Mouse (Mus musculus) lung, postnatal 0 days (tissue): Measurements from ENCODE around the gene Sdr39u1. TPM values are rescaled to one million over a fixed set of nuclear protein-coding genes. Genes with fewer than 3 reads are reported as not detected.

Experiments
- ATAC-seq: fragments of 200-750 bp; cut with Nextera tagmentation; 2 replicates; pipeline ENCODE4 v1.8.0; 2017; ENCODE audit warnings: moderate library complexity
- DNase-seq: peaks from one replicate; pipeline ENCODE4 v3.0.0-alpha.2; 2016; ENCODE audit warnings: low spot score
- H3K27ac ChIP-seq: fragments of 300-500 bp; sonication (generic); 2 replicates; pipeline ENCODE4 v1.5.1; 2014; ENCODE audit warnings: antibody characterized with exemption, mild to moderate bottlenecking, low read length, mixed read lengths
- H3K27me3 ChIP-seq: fragments of 300-500 bp; sonication (generic); replicated peaks from 2 replicates; pipeline ENCODE4 v1.6.1; 2014; ENCODE audit warnings: low read length, mixed read lengths; ENCODE audit not compliant: insufficient read depth
- H3K36me3 ChIP-seq: fragments of 300-500 bp; sonication (generic); 2 replicates; pipeline ENCODE4 v1.6.1; 2014; ENCODE audit warnings: low read length, mixed read lengths; ENCODE audit not compliant: insufficient read depth
- H3K4me1 ChIP-seq: fragments of 300-500 bp; sonication (generic); 2 replicates; pipeline ENCODE4 v1.6.1; 2014; ENCODE audit warnings: antibody characterized with exemption, low read depth, low read length, mixed read lengths; ENCODE audit not compliant: insufficient read depth
- H3K4me2 ChIP-seq: fragments of 300-500 bp; sonication (generic); replicated peaks from 2 replicates; pipeline ENCODE4 v1.6.1; 2014; ENCODE audit warnings: low read depth, mild to moderate bottlenecking, low read length, moderate library complexity, mixed read lengths
- H3K4me3 ChIP-seq: fragments of 300-500 bp; sonication (generic); 2 replicates; pipeline ENCODE4 v1.5.1; 2014; ENCODE audit warnings: low read depth, low read length
- H3K9ac ChIP-seq: fragments of 300-500 bp; sonication (generic); replicated peaks from 2 replicates; pipeline ENCODE4 v1.6.1; 2014; ENCODE audit warnings: low read depth, mild to moderate bottlenecking
- H3K9me3 ChIP-seq: fragments of 300-500 bp; sonication (generic); 2 replicates; pipeline ENCODE4 v1.6.1; 2016; ENCODE audit warnings: low read length, mixed read lengths
- CTCF ChIP-seq: IDR thresholded peaks from 2 replicates; pipeline ENCODE4 v1.5.1; 2016; ENCODE audit warnings: antibody characterized with exemption, mild to moderate bottlenecking
- EP300 ChIP-seq: IDR thresholded peaks from 2 replicates; pipeline ENCODE4 v1.6.1; 2016; ENCODE audit warnings: antibody characterized with exemption, mild to moderate bottlenecking, control low read depth
- WGBS: fragments of 180-500 bp; shearing (Covaris S2); extraction: QIAGEN DNeasy Blood & Tissue Kit; methylation state at CpG from one replicate; pipeline ENCODE4 v1.1.7; 2014; 5-methylcytosine and 5-hydroxymethylcytosine counted together
- polyA plus RNA-seq: library from polyadenylated mRNA; unstranded; fragments of >200 nt; fragmentation: Nextera tagmentation; extraction: Ambion mirVana; gene quantifications from 2 replicates; pipeline ENCODE4 v1.2.1, GENCODE M21; 2015

Gene Sdr39u1
- polyA plus RNA-seq, 1 experiment from 2014 or later = 46.3 TPM

DNA sequence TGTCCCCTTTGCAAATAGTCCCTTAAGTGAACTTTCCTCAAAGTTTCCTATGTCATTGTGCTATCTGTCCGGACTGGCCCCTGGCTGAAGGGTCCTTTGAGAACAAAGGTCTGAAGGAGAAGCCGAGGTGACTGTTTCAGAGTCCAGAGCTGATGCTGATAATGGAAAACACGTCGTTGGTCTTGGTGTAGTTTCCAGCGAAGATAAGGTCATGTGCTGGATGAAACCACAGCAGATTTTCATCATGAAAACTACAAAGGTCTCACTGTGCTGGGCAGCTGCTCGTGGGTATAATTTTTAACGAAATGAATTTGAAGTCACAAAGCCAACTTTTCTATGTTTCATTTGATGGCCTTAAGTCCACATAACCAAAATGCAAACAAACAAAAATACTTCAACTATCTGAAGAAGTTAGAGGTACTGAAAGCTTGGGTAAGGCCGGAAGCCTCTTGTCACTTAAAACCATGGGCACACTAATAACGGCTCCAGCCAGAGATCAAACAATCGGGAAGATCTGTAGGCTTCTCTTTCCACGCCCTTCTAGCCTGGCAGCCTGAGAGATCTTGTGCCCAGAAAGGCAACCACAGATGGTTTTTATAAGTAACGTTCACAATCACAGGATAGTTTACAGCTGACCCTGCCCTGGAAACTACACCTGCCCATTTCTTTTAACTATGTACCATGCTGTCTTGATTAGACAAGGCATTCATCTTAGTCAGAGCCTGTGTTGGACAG is 29.3 kb upstream of the Sdr39u1 start:
- WGBS = 49% methylated on average over 12 of the region's 12 CpGs
- no peak for ATAC-seq
- H3K4me1 ChIP-seq = no peaks in the 10 kb centered on the region
- no peak overlapping the region for H3K4me2 ChIP-seq
- no peak overlapping the region for H3K4me3 ChIP-seq
- DNase-seq = no peak
- H3K36me3 ChIP-seq = no peaks in the 10 kb centered on the region
- no peaks in the 10 kb centered on the region for H3K9me3 ChIP-seq
- no peak for TF ChIP-seq CTCF
- TF ChIP-seq EP300 = no peak
- no peak overlapping the region for H3K9ac ChIP-seq
- H3K27me3 ChIP-seq = no peaks in the 10 kb centered on the region
- no peak overlapping the region for H3K27ac ChIP-seq

GRCm38 (mm10) chr14:55926847-55927246 is 26.8 kb upstream of the Sdr39u1 start:
- H3K36me3 ChIP-seq = no peaks in the 10 kb centered on the region
- H3K4me2 ChIP-seq = no peak overlapping the region
- H3K9ac ChIP-seq = no peak overlapping the region
- WGBS = 80% methylated on average over 4 of the region's 4 CpGs
- H3K27me3 ChIP-seq = no peaks in the 10 kb centered on the region
- no peak for DNase-seq
- no peak overlapping the region for H3K4me3 ChIP-seq
- no peak for ATAC-seq
- no peak overlapping the region for H3K27ac ChIP-seq
- no peaks in the 10 kb centered on the region for H3K9me3 ChIP-seq
- TF ChIP-seq CTCF = no peak
- TF ChIP-seq EP300 = no peak
- H3K4me1 ChIP-seq = no peaks in the 10 kb centered on the region

DNA sequence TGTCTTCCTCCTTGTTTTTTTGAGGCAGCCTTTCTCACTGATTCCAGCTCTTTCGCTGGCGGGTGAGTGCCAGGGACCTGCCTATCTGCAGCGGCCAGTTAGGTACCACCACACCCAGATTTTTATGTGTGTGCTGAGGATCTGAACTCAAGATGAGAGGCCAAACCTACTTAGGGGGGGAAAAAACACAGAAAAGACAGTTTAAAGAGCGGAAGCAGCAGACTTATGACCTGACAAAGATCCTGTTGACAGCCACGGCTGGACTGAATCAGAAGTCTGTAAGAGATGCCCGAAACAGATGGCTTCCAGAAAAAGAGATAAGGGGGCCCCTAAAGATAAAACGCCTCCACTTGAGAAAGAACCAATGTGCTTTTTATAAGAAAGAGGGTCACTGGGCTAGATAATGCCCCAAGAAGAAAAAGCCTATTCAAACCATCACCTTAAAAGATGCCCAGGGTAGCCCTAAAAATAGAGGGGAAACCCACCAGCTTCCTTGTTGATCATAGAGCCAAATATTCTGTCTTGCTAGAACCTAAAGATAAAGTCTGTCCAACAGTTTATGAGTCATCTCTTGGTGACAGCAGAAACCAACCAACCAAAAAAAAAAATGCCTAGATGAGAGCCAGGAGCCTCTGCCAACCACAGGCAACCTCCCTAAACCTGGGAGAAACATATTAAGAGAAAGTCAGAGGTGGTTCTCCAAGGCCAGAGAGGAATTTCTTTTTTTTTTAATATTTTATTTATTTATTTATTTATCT is 22.6 kb upstream of the Sdr39u1 start:
- Histone ChIP-seq H3K9ac (no peak overlapping the region), H3K4me3 (no peak overlapping the region), H3K4me1 (no peaks in the 10 kb centered on the region), H3K9me3 (no peaks in the 10 kb centered on the region), H3K4me2 (no peak overlapping the region), H3K27me3 (no peaks in the 10 kb centered on the region), H3K27ac (no peak overlapping the region), H3K36me3 (no peaks in the 10 kb centered on the region)
- DNase-seq = no peak
- TF ChIP-seq EP300 (no peak), CTCF (no peak)
- WGBS = 25% methylated on average over 7 of the region's 7 CpGs
- ATAC-seq = no peak

- Histone ChIP-seq H3K4me2 (no peak overlapping the region), H3K27ac (no peak overlapping the region), H3K36me3 (no peaks in the 10 kb centered on the region), H3K4me1 (no peaks in the 10 kb centered on the region), H3K4me3 (no peak overlapping the region), H3K9ac (no peak overlapping the region), H3K27me3 (no peaks in the 10 kb centered on the region), H3K9me3 (no peaks in the 10 kb centered on the region)
- DNase-seq (peak; percentile 96), ATAC-seq (peak; percentile 87)
- TF ChIP-seq EP300 (no peak), CTCF (peak; percentile 98)
- WGBS = 17% methylated on average over 14 of the region's 14 CpGs
These were observed 18.4 kb upstream of the Sdr39u1 start for GRCm38 (mm10) chr14:55918240-55919082.

GRCm38 (mm10) chr14:55913406-55913805 is 13.3 kb upstream of the Sdr39u1 start:
- H3K36me3 ChIP-seq = no peaks in the 10 kb centered on the region
- no peak for ATAC-seq
- no peaks in the 10 kb centered on the region for H3K4me1 ChIP-seq
- H3K27me3 ChIP-seq = no peaks in the 10 kb centered on the region
- 41% methylated on average over 4 of the region's 4 CpGs for WGBS
- H3K4me2 ChIP-seq = no peak overlapping the region
- H3K9ac ChIP-seq = no peak overlapping the region
- H3K27ac ChIP-seq = no peak overlapping the region
- H3K9me3 ChIP-seq = no peaks in the 10 kb centered on the region
- no peak for TF ChIP-seq EP300
- TF ChIP-seq CTCF = no peak
- H3K4me3 ChIP-seq = no peak overlapping the region
- no peak for DNase-seq

DNA sequence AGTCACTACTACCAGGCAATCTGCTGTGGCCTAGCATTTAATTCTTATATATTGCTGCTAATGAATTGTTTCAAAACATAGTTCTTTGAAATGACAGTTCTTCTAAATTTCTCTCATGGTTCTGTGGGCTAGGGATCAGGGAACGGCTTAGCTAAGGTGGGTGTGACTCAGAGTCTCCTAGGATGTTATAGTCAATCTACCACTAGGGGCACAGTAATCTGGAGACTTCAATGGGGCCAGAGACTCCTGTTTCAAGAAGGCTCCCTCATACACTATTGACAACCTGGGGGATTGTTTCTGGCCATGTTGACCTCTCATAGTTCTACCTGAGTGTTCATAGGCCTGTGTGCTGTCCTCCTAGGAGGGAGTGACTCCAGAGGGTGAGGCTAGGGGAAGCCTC is 5.4 kb upstream of the Sdr39u1 start:
- no peaks in the 10 kb centered on the region for H3K9me3 ChIP-seq
- TF ChIP-seq EP300 (no peak), CTCF (peak; percentile 65)
- no peak overlapping the region for H3K9ac ChIP-seq
- H3K27me3 ChIP-seq = no peaks in the 10 kb centered on the region
- no peak overlapping the region for H3K4me2 ChIP-seq
- ATAC-seq = 0 out of 2 replicates have a peak, but pooled peaks have one; percentile 38
- peak; percentile 61 for DNase-seq
- no peak overlapping the region for H3K27ac ChIP-seq
- H3K4me1 ChIP-seq = no peaks in the 10 kb centered on the region
- WGBS = 6% methylated on average over 1 of the region's 1 CpGs
- no peaks in the 10 kb centered on the region for H3K36me3 ChIP-seq
- no peak overlapping the region for H3K4me3 ChIP-seq
